Mouse (Mus musculus) G1E (cell line): ENCODE data around the gene St8sia2.

Experiments
- CTCF ChIP-seq: IDR thresholded peaks from 2 replicates; pipeline ENCODE4 v1.5.1; 2012; ENCODE audit warnings: low read depth, low read length, inconsistent platforms, mixed read lengths
- GATA1 ChIP-seq: IDR thresholded peaks from 2 replicates; pipeline ENCODE4 v1.6.1; 2012; ENCODE audit warnings: borderline replicate concordance, low read length, inconsistent platforms, mixed read lengths
- POLR2AphosphoS5 ChIP-seq: IDR thresholded peaks from 2 replicates; pipeline ENCODE4 v1.6.1; 2012; ENCODE audit warnings: low read depth, low read length, inconsistent platforms; ENCODE audit not compliant: insufficient replicate concordance
- TAL1 ChIP-seq: conservative IDR thresholded peaks from 2 replicates; pipeline ENCODE4 v1.6.1; 2012; ENCODE audit warnings: low read depth, low read length, inconsistent platforms, mixed read lengths

DNA sequence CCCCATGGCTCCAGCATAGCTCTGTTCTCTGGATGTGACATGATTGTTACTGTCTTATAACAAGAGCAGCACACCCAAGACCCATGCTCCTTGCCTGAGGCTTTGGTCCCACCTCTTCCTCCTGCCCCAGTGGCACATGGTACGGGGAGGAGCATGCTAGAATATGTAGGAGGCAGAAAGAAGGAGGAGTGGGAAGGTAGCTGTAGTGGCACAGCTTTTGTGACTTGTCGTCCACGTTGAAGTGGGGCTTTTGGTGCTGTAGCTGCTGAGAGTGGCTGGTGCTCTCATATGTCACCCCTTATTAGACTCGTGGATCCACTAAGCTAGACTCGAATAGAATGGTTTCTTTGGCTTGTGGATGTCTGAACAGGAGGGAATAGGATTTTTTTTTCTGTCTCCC, 121.7 kb downstream of the St8sia2 start:
- TF ChIP-seq CTCF (no peak), TAL1 (no peak), GATA1 (no peak), POLR2AphosphoS5 (no peak)
